Mouse (Mus musculus): ENCODE measurements at regions not wholly inside any gene's neighbourhood (a gene's known extent, or its start where the extent isn't known, plus 50 kb on each side); places are given as distances from the start of the nearest gene placed in this dataset.

DNA sequence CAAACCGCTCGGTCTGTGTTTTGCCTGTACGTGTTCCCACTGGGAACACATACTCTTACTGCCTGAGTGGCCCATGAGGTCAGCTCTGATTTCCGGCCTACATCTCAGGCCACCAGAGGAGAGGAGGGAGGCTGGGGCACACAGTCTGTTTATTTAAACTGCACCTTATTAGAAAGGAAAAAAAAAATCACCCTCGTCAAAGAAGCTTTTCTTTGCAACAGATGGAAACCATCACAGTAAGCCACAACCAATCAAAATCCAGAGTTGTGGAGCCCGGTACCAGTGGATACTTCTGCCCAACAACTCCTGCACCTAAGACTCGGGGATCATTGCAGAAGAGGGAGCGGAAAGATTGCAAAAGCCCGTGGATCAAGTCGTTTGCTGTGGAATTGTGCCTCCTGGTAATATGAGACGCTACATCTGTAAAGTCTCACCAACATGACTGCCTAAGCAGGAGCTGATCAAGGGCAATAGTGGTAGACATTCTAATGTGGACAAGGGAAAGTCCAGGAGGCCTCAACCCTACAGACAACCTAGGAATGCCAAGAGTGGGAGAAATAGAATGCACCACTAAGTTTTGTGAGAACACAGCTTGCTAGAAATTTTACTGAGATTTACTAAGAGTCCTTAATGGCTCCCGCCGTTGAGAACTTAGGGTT is 60.5 kb downstream of the Uqcrfs1 start:
- Histone ChIP-seq H3K4me2 (replicated peaks; ENCODE audit: low read depth, low read length) (no peak overlapping the region), H3K4me3 (ENCODE audit: low read depth, low read length) (no peak overlapping the region), H3K9me3 (ENCODE audit: control insufficient read depth, low read length) (no peaks in the 10 kb centered on the region), H3K4me1 (replicated peaks; ENCODE audit: control insufficient read depth, insufficient read depth, low read length) (no peaks in the 10 kb centered on the region), H3K36me3 (ENCODE audit: control insufficient read depth, insufficient read depth, low read length) (no peaks in the 10 kb centered on the region), H3K27ac (ENCODE audit: low read depth, low read length) (no peak overlapping the region), H3K9ac (ENCODE audit: low read depth, low read length) (no peak overlapping the region), H3K27me3 (ENCODE audit: control insufficient read depth, insufficient read depth, low read length) (no peaks in the 10 kb centered on the region)
- no peak for ATAC-seq (ENCODE audit: low FRiP score)
- peak; percentile 19 for DNase-seq (ENCODE audit: low spot score)
- 72% methylated on average over 13 of the region's 13 CpGs for WGBS

DNA sequence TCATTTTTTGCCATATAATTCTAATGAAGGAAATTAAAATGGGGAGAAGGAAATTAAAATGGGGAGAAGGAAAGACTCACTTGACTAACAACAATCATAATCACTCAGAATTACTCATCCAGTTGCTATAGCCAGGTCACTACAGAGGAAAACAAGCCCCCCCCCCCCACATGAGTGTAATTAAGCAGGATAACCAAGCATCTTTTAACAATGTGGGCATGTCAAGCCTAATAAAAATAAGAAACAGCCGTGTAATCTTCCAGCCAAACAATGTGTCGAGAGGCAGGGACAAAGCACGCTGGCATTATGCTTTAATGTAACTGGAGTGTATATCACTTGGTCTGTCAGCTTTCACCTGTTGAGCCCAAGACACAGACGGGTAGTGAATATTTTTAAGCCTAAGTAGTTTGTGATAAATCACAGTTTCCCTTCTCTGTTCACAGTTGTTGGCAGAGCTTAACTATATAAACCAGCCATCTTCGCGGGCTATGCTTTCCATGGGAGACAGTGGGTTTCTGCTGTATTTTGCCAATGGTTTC is 66.0 kb downstream of the Uqcrfs1 start:
- Histone ChIP-seq H3K9me3 (ENCODE audit: control insufficient read depth, low read length) (no peaks in the 10 kb centered on the region), H3K36me3 (ENCODE audit: control insufficient read depth, insufficient read depth, low read length) (no peaks in the 10 kb centered on the region), H3K4me1 (replicated peaks; ENCODE audit: control insufficient read depth, insufficient read depth, low read length) (no peaks in the 10 kb centered on the region), H3K27me3 (ENCODE audit: control insufficient read depth, insufficient read depth, low read length) (no peaks in the 10 kb centered on the region), H3K4me3 (ENCODE audit: low read depth, low read length) (no peak overlapping the region), H3K9ac (ENCODE audit: low read depth, low read length) (no peak overlapping the region), H3K4me2 (replicated peaks; ENCODE audit: low read depth, low read length) (no peak overlapping the region), H3K27ac (ENCODE audit: low read depth, low read length) (no peak overlapping the region)
- ATAC-seq (ENCODE audit: low FRiP score) (no peak), DNase-seq (ENCODE audit: low spot score) (no peak)
- WGBS, result 84% methylated on average over 6 of the region's 6 CpGs

DNA sequence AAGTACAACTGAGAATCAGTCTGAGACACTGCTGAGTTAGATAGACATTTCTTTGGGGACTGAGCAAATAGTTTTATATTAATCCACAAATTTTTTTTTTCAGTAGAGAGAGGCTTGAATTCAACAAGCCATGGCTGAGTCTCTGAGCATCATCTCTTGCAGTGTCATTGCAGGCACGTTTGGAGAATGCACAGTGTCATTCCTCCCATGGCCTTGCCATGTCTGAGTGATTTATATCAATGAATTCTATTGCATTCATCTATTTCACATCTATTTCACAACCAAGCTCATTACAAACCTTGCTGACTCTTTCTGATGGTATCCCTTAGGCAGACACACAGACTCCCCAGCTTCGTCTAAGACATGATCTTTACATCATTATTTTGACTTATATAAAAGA is 66.6 kb downstream of the Uqcrfs1 start:
- WGBS, result 80% methylated on average over 2 of the region's 2 CpGs
- no peaks in the 10 kb centered on the region for H3K4me1 ChIP-seq (replicated peaks; ENCODE audit: control insufficient read depth, insufficient read depth, low read length)

DNA sequence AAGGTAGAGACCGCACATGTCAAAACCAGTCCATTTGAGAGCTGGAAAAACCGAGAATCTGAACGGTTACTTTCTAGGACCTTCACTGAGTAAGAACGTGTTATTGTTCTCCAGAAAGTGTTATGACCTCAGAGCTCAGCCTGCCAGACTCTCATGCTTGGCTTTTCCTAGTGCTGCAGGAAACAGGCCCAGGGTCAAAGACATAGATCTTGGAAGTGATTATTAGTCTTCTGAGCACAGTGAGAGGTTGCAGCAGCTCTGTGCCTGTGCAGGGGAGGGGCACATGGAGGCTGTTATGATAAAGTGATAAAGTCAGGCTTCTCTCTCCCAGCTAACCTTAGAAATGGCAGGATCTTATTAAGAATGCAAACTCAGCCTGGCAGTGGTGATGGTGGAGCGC is 73.9 kb downstream of the Uqcrfs1 start:
- DNase-seq (ENCODE audit: low spot score), result no peak
- H3K36me3 ChIP-seq (ENCODE audit: control insufficient read depth, insufficient read depth, low read length), result no peaks in the 10 kb centered on the region
- no peak overlapping the region for H3K27ac ChIP-seq (ENCODE audit: low read depth, low read length)
- H3K4me2 ChIP-seq (replicated peaks; ENCODE audit: low read depth, low read length), result no peak overlapping the region
- no peak for ATAC-seq (ENCODE audit: low FRiP score)
- no peaks in the 10 kb centered on the region for H3K27me3 ChIP-seq (ENCODE audit: control insufficient read depth, insufficient read depth, low read length)
- H3K4me1 ChIP-seq (replicated peaks; ENCODE audit: control insufficient read depth, insufficient read depth, low read length), result no peaks in the 10 kb centered on the region
- H3K9ac ChIP-seq (ENCODE audit: low read depth, low read length), result no peak overlapping the region
- H3K9me3 ChIP-seq (ENCODE audit: control insufficient read depth, low read length), result no peaks in the 10 kb centered on the region
- 91% methylated on average over 5 of the region's 5 CpGs for WGBS
- no peak overlapping the region for H3K4me3 ChIP-seq (ENCODE audit: low read depth, low read length)

More for the DNA sequence above, 66.6 kb downstream of the Uqcrfs1 start:
- Histone ChIP-seq H3K4me3 (ENCODE audit: low read depth, low read length) (no peak overlapping the region), H3K9me3 (ENCODE audit: control insufficient read depth, low read length) (no peaks in the 10 kb centered on the region), H3K4me2 (replicated peaks; ENCODE audit: low read depth, low read length) (no peak overlapping the region), H3K9ac (ENCODE audit: low read depth, low read length) (no peak overlapping the region), H3K36me3 (ENCODE audit: control insufficient read depth, insufficient read depth, low read length) (no peaks in the 10 kb centered on the region), H3K27ac (ENCODE audit: low read depth, low read length) (no peak overlapping the region), H3K27me3 (ENCODE audit: control insufficient read depth, insufficient read depth, low read length) (no peaks in the 10 kb centered on the region)
- DNase-seq (ENCODE audit: low spot score) (no peak), ATAC-seq (ENCODE audit: low FRiP score) (no peak)

DNA sequence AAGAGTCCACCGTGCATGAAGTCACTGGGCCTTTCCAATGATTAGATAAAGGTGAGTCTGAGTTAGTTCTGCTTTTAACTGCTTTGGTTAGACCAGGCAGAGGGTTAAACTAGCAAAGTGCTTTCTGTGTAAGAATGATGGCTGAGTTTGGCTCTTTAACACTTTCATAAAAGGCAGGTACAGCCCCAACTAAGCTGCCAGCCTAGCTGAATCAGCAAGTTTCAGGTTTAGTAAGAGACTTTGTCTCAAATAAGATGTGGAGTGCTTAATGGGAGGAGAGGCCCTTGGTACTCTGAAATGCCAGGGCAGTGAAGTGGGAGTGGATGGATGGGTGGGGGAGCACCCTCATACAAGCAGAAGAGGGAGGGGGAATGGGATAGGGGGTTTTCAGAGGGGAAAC is 78.1 kb downstream of the Uqcrfs1 start:
- no peak overlapping the region for H3K27ac ChIP-seq (ENCODE audit: low read depth, low read length)
- WGBS, result 86% methylated on average over 1 of the region's 1 CpGs
- H3K9ac ChIP-seq (ENCODE audit: low read depth, low read length), result no peak overlapping the region
- H3K36me3 ChIP-seq (ENCODE audit: control insufficient read depth, insufficient read depth, low read length), result no peaks in the 10 kb centered on the region
- H3K27me3 ChIP-seq (ENCODE audit: control insufficient read depth, insufficient read depth, low read length), result no peaks in the 10 kb centered on the region
- H3K4me2 ChIP-seq (replicated peaks; ENCODE audit: low read depth, low read length), result no peak overlapping the region
- no peaks in the 10 kb centered on the region for H3K4me1 ChIP-seq (replicated peaks; ENCODE audit: control insufficient read depth, insufficient read depth, low read length)
- H3K9me3 ChIP-seq (ENCODE audit: control insufficient read depth, low read length), result no peaks in the 10 kb centered on the region
- ATAC-seq (ENCODE audit: low FRiP score) (no peak), DNase-seq (ENCODE audit: low spot score) (no peak)
- H3K4me3 ChIP-seq (ENCODE audit: low read depth, low read length), result no peak overlapping the region

DNA sequence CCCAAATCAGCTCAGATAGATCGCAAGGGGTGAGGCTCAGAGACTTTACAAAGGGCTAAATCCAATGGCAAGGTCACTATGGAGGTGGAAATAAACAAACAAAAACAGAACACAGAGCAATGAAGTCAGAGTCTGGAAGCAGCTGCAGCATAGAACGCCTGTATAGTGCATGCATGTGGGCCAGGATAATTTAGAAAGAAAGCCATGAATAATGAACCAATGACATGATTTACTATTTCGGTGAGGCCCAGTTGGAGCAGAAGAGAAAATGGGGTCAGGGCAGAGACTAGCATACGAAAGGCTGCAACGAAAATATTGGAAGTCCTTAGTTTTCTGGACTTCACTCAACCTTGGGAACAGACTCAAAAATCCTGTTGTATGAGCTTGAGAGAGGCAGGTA is 79.7 kb downstream of the Uqcrfs1 start:
- H3K4me3 ChIP-seq (ENCODE audit: low read depth, low read length), result no peak overlapping the region
- no peak for ATAC-seq (ENCODE audit: low FRiP score)
- no peak overlapping the region for H3K9ac ChIP-seq (ENCODE audit: low read depth, low read length)
- no peak overlapping the region for H3K27ac ChIP-seq (ENCODE audit: low read depth, low read length)
- H3K27me3 ChIP-seq (ENCODE audit: control insufficient read depth, insufficient read depth, low read length), result no peaks in the 10 kb centered on the region
- DNase-seq (ENCODE audit: low spot score), result no peak
- H3K4me1 ChIP-seq (replicated peaks; ENCODE audit: control insufficient read depth, insufficient read depth, low read length), result no peaks in the 10 kb centered on the region
- H3K9me3 ChIP-seq (ENCODE audit: control insufficient read depth, low read length), result no peaks in the 10 kb centered on the region
- H3K36me3 ChIP-seq (ENCODE audit: control insufficient read depth, insufficient read depth, low read length), result no peaks in the 10 kb centered on the region
- 85% methylated on average over 5 of the region's 5 CpGs for WGBS
- H3K4me2 ChIP-seq (replicated peaks; ENCODE audit: low read depth, low read length), result no peak overlapping the region

DNA sequence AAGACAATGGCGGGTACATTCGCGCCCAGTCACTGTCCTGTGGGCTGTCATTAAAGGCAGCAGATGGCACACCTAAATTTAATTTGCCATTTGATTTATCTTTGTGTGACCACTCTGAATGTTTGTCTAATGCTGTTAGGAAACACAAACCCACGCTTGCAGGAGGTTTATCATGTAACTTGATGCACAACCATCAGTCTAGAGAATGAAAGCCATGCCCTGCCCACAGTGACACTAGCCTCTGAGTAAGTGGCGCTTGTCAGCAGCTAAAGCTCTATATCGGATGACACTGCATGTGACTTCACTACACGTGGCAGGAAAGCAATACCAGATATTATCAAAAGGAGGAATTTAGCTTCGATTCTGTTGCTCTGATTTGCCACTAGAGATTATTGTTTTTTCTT is 89.9 kb downstream of the Uqcrfs1 start:
- WGBS, result 76% methylated on average over 8 of the region's 8 CpGs
- ATAC-seq (ENCODE audit: low FRiP score), result no peak

DNA sequence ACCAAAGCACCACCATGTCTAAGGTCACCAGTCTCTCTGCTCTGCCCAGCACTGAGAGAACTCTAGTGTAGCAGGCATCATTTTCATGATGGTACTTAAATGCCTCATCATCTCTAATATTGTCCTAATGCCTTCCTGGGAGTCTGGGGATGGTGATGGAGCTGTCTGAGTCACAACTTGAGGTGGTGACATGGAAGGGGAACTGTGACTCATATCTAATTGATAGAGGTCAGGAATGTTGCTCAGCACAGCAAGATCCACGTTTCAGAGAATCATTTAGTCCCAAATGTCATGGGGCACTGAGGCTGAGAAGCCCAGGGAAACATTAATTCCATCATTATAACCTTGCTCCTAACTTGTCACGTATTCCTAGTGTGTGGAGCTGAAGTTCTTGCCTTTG is 93.0 kb downstream of the Uqcrfs1 start:
- 72% methylated on average over 2 of the region's 2 CpGs for WGBS
- Histone ChIP-seq H3K4me1 (replicated peaks; ENCODE audit: control insufficient read depth, insufficient read depth, low read length) (no peaks in the 10 kb centered on the region), H3K36me3 (ENCODE audit: control insufficient read depth, insufficient read depth, low read length) (no peaks in the 10 kb centered on the region), H3K9ac (ENCODE audit: low read depth, low read length) (no peak overlapping the region), H3K9me3 (ENCODE audit: control insufficient read depth, low read length) (no peaks in the 10 kb centered on the region), H3K27me3 (ENCODE audit: control insufficient read depth, insufficient read depth, low read length) (no peaks in the 10 kb centered on the region), H3K27ac (ENCODE audit: low read depth, low read length) (no peak overlapping the region), H3K4me2 (replicated peaks; ENCODE audit: low read depth, low read length) (no peak overlapping the region), H3K4me3 (ENCODE audit: low read depth, low read length) (no peak overlapping the region)
- ATAC-seq (ENCODE audit: low FRiP score) (no peak), DNase-seq (ENCODE audit: low spot score) (no peak)

More for the DNA sequence above, 89.9 kb downstream of the Uqcrfs1 start:
- no peak overlapping the region for H3K9ac ChIP-seq (ENCODE audit: low read depth, low read length)
- no peaks in the 10 kb centered on the region for H3K4me1 ChIP-seq (replicated peaks; ENCODE audit: control insufficient read depth, insufficient read depth, low read length)
- no peaks in the 10 kb centered on the region for H3K27me3 ChIP-seq (ENCODE audit: control insufficient read depth, insufficient read depth, low read length)
- H3K27ac ChIP-seq (ENCODE audit: low read depth, low read length), result no peak overlapping the region
- H3K36me3 ChIP-seq (ENCODE audit: control insufficient read depth, insufficient read depth, low read length), result no peaks in the 10 kb centered on the region
- no peak for DNase-seq (ENCODE audit: low spot score)
- H3K4me3 ChIP-seq (ENCODE audit: low read depth, low read length), result no peak overlapping the region
- no peak overlapping the region for H3K4me2 ChIP-seq (replicated peaks; ENCODE audit: low read depth, low read length)
- H3K9me3 ChIP-seq (ENCODE audit: control insufficient read depth, low read length), result no peaks in the 10 kb centered on the region

DNA sequence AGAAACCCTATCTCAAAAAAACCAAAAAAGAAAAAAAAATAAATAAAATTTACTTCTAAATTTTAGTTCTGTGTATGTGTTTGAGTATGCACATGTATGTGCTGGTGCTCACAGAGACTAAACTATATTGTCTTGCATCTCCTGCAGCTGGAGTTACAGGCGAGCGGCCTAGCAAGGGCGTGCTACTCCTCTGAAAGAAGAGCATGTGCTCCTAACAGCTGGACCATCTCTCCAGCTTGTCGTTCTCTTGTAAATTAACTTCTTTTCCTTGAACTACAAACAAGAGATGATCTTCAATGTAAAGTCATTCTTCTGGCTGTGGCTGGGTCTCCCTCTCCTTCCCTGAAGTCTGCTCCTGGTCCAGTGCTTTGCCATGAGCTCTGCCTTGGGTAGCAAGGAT is 96.3 kb downstream of the Uqcrfs1 start:
- Histone ChIP-seq H3K9ac (ENCODE audit: low read depth, low read length) (no peak overlapping the region), H3K4me1 (replicated peaks; ENCODE audit: control insufficient read depth, insufficient read depth, low read length) (no peaks in the 10 kb centered on the region), H3K27ac (ENCODE audit: low read depth, low read length) (no peak overlapping the region), H3K27me3 (ENCODE audit: control insufficient read depth, insufficient read depth, low read length) (no peaks in the 10 kb centered on the region), H3K36me3 (ENCODE audit: control insufficient read depth, insufficient read depth, low read length) (no peaks in the 10 kb centered on the region), H3K4me3 (ENCODE audit: low read depth, low read length) (no peak overlapping the region), H3K9me3 (ENCODE audit: control insufficient read depth, low read length) (no peaks in the 10 kb centered on the region), H3K4me2 (replicated peaks; ENCODE audit: low read depth, low read length) (no peak overlapping the region)
- ATAC-seq (ENCODE audit: low FRiP score) (no peak), DNase-seq (ENCODE audit: low spot score) (no peak)
- WGBS, result 89% methylated on average over 4 of the region's 4 CpGs
